Mouse (Mus musculus): ENCODE measurements around the gene Ipo11. TPM values are rescaled to one million over a fixed set of nuclear protein-coding genes. Genes with fewer than 3 reads are reported as not detected.

Gene Ipo11
- polyA plus RNA-seq, 1 experiment from 2014 or later, result 61.1 TPM

DNA sequence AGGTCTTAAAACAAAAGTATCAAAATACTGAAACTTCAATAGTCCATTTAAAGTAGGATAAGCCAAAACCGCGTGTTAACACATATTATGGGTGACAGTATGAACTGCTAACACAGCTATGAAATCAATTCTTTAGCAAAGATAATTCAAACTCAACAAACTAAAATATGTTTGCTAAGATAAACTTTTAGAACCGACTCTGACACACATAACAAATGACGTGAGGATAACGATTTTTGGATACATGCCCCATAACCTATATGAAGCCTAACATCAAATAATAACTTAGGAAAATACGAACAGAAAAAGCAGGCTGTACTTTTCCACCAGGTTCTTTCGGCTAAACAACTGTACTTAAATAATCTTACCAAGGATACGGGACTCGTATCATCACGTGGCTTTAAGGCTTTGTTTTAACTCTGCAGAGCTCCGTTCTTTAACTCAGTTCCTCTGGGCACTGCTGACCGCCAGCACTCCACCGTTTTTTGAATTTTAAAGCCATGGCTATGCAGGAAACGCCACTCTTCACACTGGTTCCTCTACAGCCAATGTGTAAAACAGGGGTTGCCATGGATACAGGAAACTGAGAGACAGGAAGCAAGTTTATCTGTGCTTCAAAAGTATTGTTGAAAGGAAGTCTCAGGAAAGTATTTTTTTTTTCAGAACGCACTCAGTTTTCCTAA lies 100.8 kb downstream of the Ipo11 start:
- Histone ChIP-seq H3K4me2 (peak overlapping the region; percentile 21), H3K27ac (peak overlapping the region; percentile 20; the same call in 1 of the 2 replicates), H3K9ac (no peak overlapping the region), H3K27me3 (no peaks in the 10 kb centered on the region), H3K4me1 (no peaks in the 10 kb centered on the region), H3K9me3 (no peaks in the 10 kb centered on the region), H3K36me3 (0 out of 2 replicates have a peak, but pooled peaks cover 9% of the 10 kb centered on the region), H3K4me3 (peak overlapping the region; percentile 20)
- ATAC-seq (ENCODE audit: borderline replicate concordance, extremely low read depth, low FRiP score, low TSS enrichment), result peak; percentile 82; the same call in 1 of the 2 replicates
- 35% methylated on average over 15 of the region's 15 CpGs for WGBS

DNA sequence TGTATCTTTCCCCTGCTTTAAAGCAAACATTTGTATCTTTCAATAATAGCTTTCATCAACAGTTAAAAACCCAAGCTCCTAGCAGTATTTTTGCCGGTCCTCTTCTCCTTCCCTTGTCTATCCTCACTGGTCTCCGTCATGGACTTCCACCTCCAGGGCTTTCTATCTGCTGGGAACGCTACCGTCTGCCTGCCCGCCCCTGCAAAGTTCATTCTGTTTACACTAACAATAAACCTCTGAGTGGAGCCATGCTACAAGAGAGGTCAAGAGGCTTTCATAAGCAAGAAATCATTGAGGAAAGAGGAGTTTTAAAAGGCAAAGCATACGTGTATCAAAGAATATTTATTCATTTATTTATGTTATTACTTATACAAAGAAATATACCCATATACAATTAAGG lies 106.7 kb downstream of the Ipo11 start:
- Histone ChIP-seq H3K4me2 (no peak overlapping the region), H3K4me1 (0 out of 2 replicates have a peak, but pooled peaks cover 3% of the 10 kb centered on the region), H3K9ac (no peak overlapping the region), H3K9me3 (no peaks in the 10 kb centered on the region), H3K27ac (no peak overlapping the region), H3K36me3 (0 out of 2 replicates have a peak, but pooled peaks cover 4% of the 10 kb centered on the region), H3K27me3 (no peaks in the 10 kb centered on the region), H3K4me3 (no peak overlapping the region)
- no peak for ATAC-seq (ENCODE audit: borderline replicate concordance, extremely low read depth, low FRiP score, low TSS enrichment)
- 20% methylated on average over 6 of the region's 6 CpGs for WGBS

DNA sequence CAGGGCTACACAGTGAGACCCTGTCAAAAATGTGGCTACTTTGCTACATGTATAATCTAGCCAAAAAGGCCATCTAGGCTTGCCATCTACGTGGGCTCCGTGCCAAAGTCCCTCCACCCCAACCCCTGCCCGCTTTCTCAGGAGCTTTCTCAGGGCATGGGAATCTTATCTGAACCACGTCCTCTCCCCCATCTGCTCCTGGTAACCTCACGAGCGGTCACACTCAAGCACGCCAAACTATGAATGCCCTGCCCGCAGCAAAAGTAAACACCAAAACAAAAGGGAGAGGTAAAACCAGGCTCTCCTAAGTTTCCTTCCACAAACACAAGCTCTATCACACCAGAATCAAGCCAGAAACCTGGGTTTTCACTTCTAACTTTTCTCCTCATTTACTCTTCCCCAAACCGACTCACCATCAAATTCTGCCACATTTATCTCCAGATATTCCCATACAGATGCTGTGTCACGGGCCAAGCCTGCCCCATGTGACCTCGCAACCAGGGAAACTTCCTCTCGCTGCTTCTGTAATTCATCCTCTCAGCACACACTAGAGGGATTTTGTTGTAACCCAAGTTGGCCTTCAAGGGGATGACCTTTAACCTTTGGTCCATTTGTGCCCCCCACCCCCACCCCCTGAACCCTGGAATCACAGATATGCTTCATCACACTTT lies 107.3 kb downstream of the Ipo11 start:
- no peak overlapping the region for H3K9ac ChIP-seq
- no peak for ATAC-seq (ENCODE audit: borderline replicate concordance, extremely low read depth, low FRiP score, low TSS enrichment)
- H3K27ac ChIP-seq, result no peak overlapping the region
- no peaks in the 10 kb centered on the region for H3K9me3 ChIP-seq
- H3K36me3 ChIP-seq, result 0 out of 2 replicates have a peak, but pooled peaks cover 4% of the 10 kb centered on the region
- 55% methylated on average over 12 of the region's 12 CpGs for WGBS
- no peak overlapping the region for H3K4me2 ChIP-seq
- H3K27me3 ChIP-seq, result no peaks in the 10 kb centered on the region
- 0 out of 2 replicates have a peak, but pooled peaks cover 3% of the 10 kb centered on the region for H3K4me1 ChIP-seq
- no peak overlapping the region for H3K4me3 ChIP-seq

DNA sequence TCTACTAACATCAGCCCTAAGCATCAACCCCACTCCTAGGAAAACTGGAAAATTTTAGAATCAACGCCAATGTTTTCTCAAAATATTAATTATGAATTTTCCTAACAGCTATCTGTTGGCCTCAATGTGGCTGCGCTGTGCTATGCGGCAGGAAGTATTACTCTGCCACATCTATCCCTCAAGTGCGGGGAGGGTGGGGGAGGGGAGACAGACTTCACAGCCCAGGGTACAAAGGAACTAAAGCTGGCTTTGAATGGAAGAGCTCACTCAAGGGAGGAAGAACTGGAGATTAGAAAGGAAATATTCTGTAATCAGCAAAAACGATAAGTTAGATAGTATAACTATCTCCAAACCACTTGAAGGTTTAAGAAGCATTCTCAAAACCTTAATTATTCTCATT lies 111.1 kb downstream of the Ipo11 start:
- ATAC-seq (ENCODE audit: borderline replicate concordance, extremely low read depth, low FRiP score, low TSS enrichment), result no peak
- H3K36me3 ChIP-seq, result no peaks in the 10 kb centered on the region
- WGBS, result 67% methylated on average over 5 of the region's 5 CpGs
- H3K4me1 ChIP-seq, result 0 out of 2 replicates have a peak, but pooled peaks cover 3% of the 10 kb centered on the region
- no peak overlapping the region for H3K4me2 ChIP-seq
- H3K27me3 ChIP-seq, result no peaks in the 10 kb centered on the region
- no peak overlapping the region for H3K27ac ChIP-seq
- H3K9me3 ChIP-seq, result no peaks in the 10 kb centered on the region
- no peak overlapping the region for H3K9ac ChIP-seq
- H3K4me3 ChIP-seq, result no peak overlapping the region

DNA sequence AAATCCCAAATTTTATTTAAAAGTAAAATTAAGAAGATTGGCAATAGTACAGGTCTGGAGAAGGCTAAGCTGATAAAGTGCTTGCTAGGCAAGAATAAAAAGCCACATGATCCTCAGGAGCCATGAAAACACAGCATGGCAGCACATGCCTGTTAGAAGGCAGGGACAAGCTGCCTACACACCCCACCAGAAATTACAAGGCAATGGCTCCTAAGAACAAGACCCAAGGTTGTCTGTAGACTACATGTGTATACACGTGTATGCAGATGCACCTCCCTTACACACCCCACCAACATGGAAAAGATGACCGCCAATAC lies 112.9 kb downstream of the Ipo11 start:
- no peaks in the 10 kb centered on the region for H3K27me3 ChIP-seq
- 79% methylated on average over 2 of the region's 2 CpGs for WGBS
- no peak overlapping the region for H3K4me3 ChIP-seq
- no peak overlapping the region for H3K27ac ChIP-seq
- no peaks in the 10 kb centered on the region for H3K4me1 ChIP-seq
- no peaks in the 10 kb centered on the region for H3K9me3 ChIP-seq
- no peak for ATAC-seq (ENCODE audit: borderline replicate concordance, extremely low read depth, low FRiP score, low TSS enrichment)
- no peak overlapping the region for H3K4me2 ChIP-seq
- 0 out of 2 replicates have a peak, but pooled peaks cover 3% of the 10 kb centered on the region for H3K36me3 ChIP-seq
- H3K9ac ChIP-seq, result no peak overlapping the region

DNA sequence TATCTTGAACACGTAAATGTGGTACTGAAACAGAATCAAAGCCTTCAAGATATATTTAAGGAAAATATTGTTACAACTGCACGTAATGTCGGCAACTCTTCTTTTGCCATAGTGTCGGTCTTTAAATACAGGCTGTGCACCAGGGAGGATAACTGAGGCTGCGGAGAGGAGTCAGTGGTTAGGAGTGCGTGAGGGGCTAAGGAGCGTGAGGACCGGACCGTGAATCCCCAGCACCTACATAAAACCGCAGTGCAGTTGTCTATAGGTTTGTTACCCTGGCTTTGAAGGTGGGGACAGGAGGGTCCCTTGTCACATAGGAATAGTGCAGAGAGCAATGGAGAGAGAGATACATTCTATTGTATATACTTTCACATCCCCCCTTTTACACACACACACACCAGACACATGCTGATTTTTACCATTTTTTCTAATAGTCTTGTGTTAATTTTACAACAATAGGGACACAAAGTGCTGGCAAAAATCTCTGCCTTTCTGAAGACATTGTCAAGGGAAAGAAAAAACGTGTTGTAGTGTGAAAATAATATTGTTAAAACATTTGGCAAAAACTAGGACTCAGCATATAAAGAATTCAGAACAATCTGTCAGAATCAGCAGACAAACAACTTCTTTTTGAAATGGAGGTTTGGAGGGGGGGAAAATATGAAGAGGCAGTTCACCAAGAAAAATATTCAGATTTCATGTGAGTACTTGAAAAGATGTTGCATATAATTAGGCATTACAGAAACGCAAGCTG lies 113.5 kb downstream of the Ipo11 start:
- H3K27me3 ChIP-seq, result no peaks in the 10 kb centered on the region
- no peak for ATAC-seq (ENCODE audit: borderline replicate concordance, extremely low read depth, low FRiP score, low TSS enrichment)
- no peak overlapping the region for H3K4me2 ChIP-seq
- WGBS, result 92% methylated on average over 12 of the region's 12 CpGs
- no peak overlapping the region for H3K9ac ChIP-seq
- no peaks in the 10 kb centered on the region for H3K4me1 ChIP-seq
- no peaks in the 10 kb centered on the region for H3K9me3 ChIP-seq
- no peak overlapping the region for H3K27ac ChIP-seq
- H3K4me3 ChIP-seq, result no peak overlapping the region
- 0 out of 2 replicates have a peak, but pooled peaks cover 3% of the 10 kb centered on the region for H3K36me3 ChIP-seq

DNA sequence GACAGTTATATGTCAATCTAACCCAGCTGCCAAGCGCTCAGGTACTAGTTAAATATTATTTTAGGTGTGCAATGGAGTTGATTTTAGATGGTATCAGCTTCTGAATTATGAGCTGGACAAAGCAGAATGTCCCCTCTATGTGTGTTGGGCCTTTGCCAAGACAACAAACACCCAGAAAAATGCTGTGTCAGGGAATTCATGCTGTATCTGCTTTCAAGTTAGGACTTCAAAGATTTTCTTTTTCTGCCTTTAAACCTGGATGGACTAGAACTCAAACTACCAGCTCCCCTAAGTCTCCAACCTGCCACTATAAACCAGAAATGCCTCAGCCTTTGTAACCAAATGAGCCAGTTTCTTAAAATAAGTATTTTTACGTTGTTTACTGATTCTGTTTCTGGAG lies 116.6 kb downstream of the Ipo11 start:
- Histone ChIP-seq H3K9me3 (no peaks in the 10 kb centered on the region), H3K4me3 (no peak overlapping the region), H3K4me2 (no peak overlapping the region), H3K27me3 (no peaks in the 10 kb centered on the region), H3K4me1 (no peaks in the 10 kb centered on the region), H3K27ac (no peak overlapping the region), H3K9ac (no peak overlapping the region), H3K36me3 (0 out of 2 replicates have a peak, but pooled peaks cover 3% of the 10 kb centered on the region)
- 83% methylated on average over 2 of the region's 2 CpGs for WGBS
- no peak for ATAC-seq (ENCODE audit: borderline replicate concordance, extremely low read depth, low FRiP score, low TSS enrichment)

DNA sequence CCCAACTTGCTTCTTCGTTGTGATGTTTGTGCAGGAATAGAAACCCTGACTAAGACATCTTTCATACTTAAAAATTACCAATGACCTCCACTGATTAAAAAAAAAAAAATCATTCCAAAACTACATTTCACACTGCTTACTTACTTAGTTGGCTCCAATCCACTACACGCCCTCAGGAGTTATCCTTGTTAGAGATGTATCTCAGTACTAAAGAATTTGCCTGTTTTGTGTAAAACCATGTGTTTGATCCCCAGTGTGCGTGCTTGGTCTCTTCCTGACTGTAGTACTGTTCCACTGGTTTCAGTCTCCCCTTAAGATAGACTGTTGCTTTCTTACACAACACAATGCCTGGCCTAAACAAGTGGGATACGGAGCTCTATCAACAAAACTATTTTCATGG lies 117.0 kb downstream of the Ipo11 start:
- no peak overlapping the region for H3K4me3 ChIP-seq
- no peak overlapping the region for H3K9ac ChIP-seq
- 88% methylated on average over 4 of the region's 4 CpGs for WGBS
- ATAC-seq (ENCODE audit: borderline replicate concordance, extremely low read depth, low FRiP score, low TSS enrichment), result no peak
- H3K4me2 ChIP-seq, result no peak overlapping the region
- 0 out of 2 replicates have a peak, but pooled peaks cover 3% of the 10 kb centered on the region for H3K36me3 ChIP-seq
- H3K27ac ChIP-seq, result no peak overlapping the region
- no peaks in the 10 kb centered on the region for H3K9me3 ChIP-seq
- H3K4me1 ChIP-seq, result no peaks in the 10 kb centered on the region
- H3K27me3 ChIP-seq, result no peaks in the 10 kb centered on the region

DNA sequence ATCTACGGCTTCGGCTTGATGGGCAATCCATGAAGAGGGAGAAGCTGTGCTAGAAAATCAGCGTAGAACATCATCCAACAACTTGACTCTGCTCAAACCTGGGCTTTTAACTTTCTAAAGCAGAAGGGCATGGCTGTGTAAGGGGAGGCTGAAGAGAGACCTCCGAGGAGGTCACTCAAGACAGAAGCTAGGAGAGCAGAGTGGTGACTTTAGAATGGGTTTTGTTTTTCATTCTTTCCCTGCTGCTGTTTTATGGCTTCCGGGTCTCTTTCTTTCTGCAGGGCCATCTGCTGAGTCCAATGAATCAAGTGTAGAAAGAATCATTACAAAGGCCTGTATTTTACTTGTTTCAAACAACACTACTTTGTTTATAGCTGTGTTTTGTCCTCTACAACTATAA lies 119.7 kb downstream of the Ipo11 start:
- no peak overlapping the region for H3K27ac ChIP-seq
- H3K9me3 ChIP-seq, result no peaks in the 10 kb centered on the region
- ATAC-seq (ENCODE audit: borderline replicate concordance, extremely low read depth, low FRiP score, low TSS enrichment), result no peak
- WGBS, result 96% methylated on average over 5 of the region's 5 CpGs
- no peaks in the 10 kb centered on the region for H3K4me1 ChIP-seq
- H3K9ac ChIP-seq, result no peak overlapping the region
- H3K4me3 ChIP-seq, result no peak overlapping the region
- no peaks in the 10 kb centered on the region for H3K27me3 ChIP-seq
- H3K4me2 ChIP-seq, result no peak overlapping the region
- 0 out of 2 replicates have a peak, but pooled peaks cover 3% of the 10 kb centered on the region for H3K36me3 ChIP-seq

DNA sequence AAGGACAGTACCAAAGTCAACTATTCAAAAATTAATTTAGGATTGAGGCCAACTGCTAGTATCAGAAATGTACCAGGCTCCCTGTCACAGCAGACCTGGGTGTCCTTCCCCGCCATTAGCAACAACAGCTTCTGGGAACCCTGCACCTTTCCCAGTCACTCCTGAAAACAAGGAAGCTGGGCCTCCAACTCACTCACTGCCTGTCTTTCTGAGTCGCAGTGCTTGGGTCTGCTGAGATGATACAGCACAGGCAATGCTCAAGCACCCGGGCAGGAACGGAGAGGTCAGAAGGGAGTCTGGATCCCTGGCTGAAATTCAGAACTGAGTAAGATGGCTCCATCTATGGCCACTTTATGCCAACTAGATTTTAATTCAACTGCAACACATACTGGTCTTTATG lies 123.2 kb downstream of the Ipo11 start:
- no peaks in the 10 kb centered on the region for H3K4me1 ChIP-seq
- peaks cover 6% of the 10 kb centered on the region for H3K36me3 ChIP-seq
- no peak overlapping the region for H3K9ac ChIP-seq
- no peaks in the 10 kb centered on the region for H3K9me3 ChIP-seq
- no peak overlapping the region for H3K4me3 ChIP-seq
- no peak overlapping the region for H3K27ac ChIP-seq
- H3K27me3 ChIP-seq, result no peaks in the 10 kb centered on the region
- ATAC-seq (ENCODE audit: borderline replicate concordance, extremely low read depth, low FRiP score, low TSS enrichment), result no peak
- WGBS, result 86% methylated on average over 4 of the region's 4 CpGs
- no peak overlapping the region for H3K4me2 ChIP-seq

DNA sequence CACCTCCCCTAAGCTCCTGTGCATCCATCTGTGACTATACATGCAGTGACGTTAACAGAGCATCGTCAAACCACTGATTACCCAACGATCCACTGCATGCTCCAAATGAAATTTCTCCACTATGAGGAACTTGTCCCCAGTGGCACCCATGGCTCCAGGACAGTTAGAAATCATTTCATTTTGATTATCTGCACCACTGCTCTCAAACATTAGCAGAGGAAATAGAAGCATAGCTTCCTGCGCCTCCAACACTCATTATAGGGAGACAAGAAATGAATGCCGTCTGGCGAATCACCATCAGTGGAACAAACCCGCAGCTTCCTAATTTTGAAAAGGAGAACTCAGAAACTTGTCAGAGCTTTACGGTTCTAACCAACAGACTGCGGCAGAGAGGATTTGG lies 123.7 kb downstream of the Ipo11 start:
- WGBS, result 90% methylated on average over 9 of the region's 9 CpGs
- Histone ChIP-seq H3K9ac (no peak overlapping the region), H3K4me3 (no peak overlapping the region), H3K27ac (no peak overlapping the region), H3K36me3 (peaks cover 6% of the 10 kb centered on the region), H3K4me2 (no peak overlapping the region), H3K27me3 (no peaks in the 10 kb centered on the region), H3K9me3 (no peaks in the 10 kb centered on the region), H3K4me1 (no peaks in the 10 kb centered on the region)
- ATAC-seq (ENCODE audit: borderline replicate concordance, extremely low read depth, low FRiP score, low TSS enrichment), result no peak

DNA sequence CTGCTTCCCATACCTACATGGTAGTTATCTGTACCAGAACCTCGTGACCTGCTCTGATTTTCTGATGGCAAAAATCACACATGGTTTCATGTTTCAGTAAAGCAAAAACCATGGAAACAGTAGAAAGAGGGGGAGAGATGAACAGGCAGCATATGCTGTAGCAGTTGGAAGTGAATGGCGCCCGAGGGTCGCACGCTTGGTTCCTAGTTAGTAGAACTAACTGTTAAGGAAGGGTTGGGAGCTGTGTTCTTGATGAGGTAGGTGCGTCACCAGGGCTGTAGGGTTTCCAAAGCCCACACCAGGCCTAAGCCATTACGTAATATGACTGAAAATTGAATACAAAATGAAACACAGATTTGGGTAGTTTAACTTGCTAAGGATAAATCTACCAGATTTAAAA lies 126.6 kb downstream of the Ipo11 start:
- H3K9ac ChIP-seq, result no peak overlapping the region

More for the DNA sequence above, 126.6 kb downstream of the Ipo11 start:
- H3K4me2 ChIP-seq, result no peak overlapping the region
- WGBS, result 92% methylated on average over 7 of the region's 7 CpGs
- no peak overlapping the region for H3K4me3 ChIP-seq
- H3K36me3 ChIP-seq, result peaks cover 6% of the 10 kb centered on the region
- H3K27me3 ChIP-seq, result no peaks in the 10 kb centered on the region
- H3K9me3 ChIP-seq, result no peaks in the 10 kb centered on the region
- H3K27ac ChIP-seq, result no peak overlapping the region
- ATAC-seq (ENCODE audit: borderline replicate concordance, extremely low read depth, low FRiP score, low TSS enrichment), result no peak
- no peaks in the 10 kb centered on the region for H3K4me1 ChIP-seq
